In the genomic region with DNA sequence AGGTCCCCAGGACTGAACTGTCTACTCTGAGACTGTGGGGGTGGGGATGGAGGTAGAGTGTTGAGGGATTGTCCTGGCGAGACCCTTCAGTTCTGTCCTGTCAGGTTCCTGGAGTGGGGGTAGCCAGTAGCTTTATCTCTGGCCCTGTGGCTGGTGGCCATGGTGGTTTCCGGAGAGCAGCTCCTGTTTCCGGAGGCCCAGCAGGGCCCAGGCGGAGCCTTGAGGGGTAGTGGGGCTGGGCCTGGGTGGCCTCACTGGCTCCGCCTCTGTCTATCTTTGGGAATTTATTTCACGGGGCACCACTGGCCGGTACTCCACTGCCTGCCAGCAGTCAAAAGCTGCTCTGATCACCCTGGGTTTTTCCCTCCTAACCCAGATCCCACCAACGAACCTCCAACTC, we compare ENCODE assay signal across 11 mouse cellular contexts. TPM values are rescaled to one million over a fixed set of nuclear protein-coding genes. Genes with fewer than 3 reads are reported as not detected.
A peak's percentile ranks its signal among the peaks of the same experiment; 100 is the strongest.
DNase-seq lines count a peak whose midpoint lies in the region; ATAC-seq and TF ChIP-seq lines count a peak whose summit lies in the region.
"Had no signal": no experiment of that assay in that cellular context is flagged by ENCODE, and none has a peak within 500 bp of the region (broad histone marks: within the 10 kb centered on the region; RNA-seq: fewer than 3 reads in every experiment).

Gene P2rx1 (plus strand): TSS at position 333 of the 400 bp plus-strand sequence.

- no peaks in the 10 kb centered on the region for H3K4me1 ChIP-seq in limb, embryonic 11.5 days (ENCODE audit: control insufficient read depth, insufficient read depth, low read length)
- H3K4me1 ChIP-seq in stomach, postnatal 0 days (replicated peaks; ENCODE audit: control insufficient read depth, insufficient read depth): no peaks in the 10 kb centered on the region
- H3K4me1 ChIP-seq in midbrain, embryonic 16.5 days (ENCODE audit: control insufficient read depth, insufficient read depth, low read length): no peaks in the 10 kb centered on the region
- H3K4me1 ChIP-seq: hindbrain, embryonic 13.5 days had no signal

- no peak within 1 kb of the TSS for H3K4me3 ChIP-seq in limb, embryonic 11.5 days (ENCODE audit: low read depth, low read length)
- H3K4me3 ChIP-seq in stomach, postnatal 0 days (ENCODE audit: low read depth, low read length): no peak within 1 kb of the TSS
- no peak within 1 kb of the TSS for H3K4me3 ChIP-seq in midbrain, embryonic 16.5 days (ENCODE audit: low read depth, low read length)
- H3K4me3 ChIP-seq: hindbrain, embryonic 13.5 days had no signal

- peak; percentile 25 for DNase-seq in gastrocnemius, postnatal 10 days
- no peak for DNase-seq in gastrocnemius, adult 8-10 months (ENCODE audit: low spot score in 2 of 2)
- no peak for DNase-seq in thymus, postnatal 0 days (ENCODE audit: low spot score)
- no peak for DNase-seq in thymus, postnatal 14 days
- no peak for DNase-seq in limb, embryonic 11.5 days (ENCODE audit: low spot score)
- DNase-seq in stomach, postnatal 0 days (ENCODE audit: low spot score): no peak
- DNase-seq in MN1 (ENCODE audit: low spot score): no peak
- DNase-seq: cerebellum, adult 9-10 months; thymus, postnatal 25 days had no signal

- no peaks in the 10 kb centered on the region for H3K36me3 ChIP-seq in limb, embryonic 11.5 days (ENCODE audit: control insufficient read depth, insufficient read depth, low read length)
- no peaks in the 10 kb centered on the region for H3K36me3 ChIP-seq in stomach, postnatal 0 days (ENCODE audit: control insufficient read depth, insufficient read depth, low read length)
- H3K36me3 ChIP-seq in midbrain, embryonic 16.5 days (ENCODE audit: control insufficient read depth, insufficient read depth, low read length): no peaks in the 10 kb centered on the region
- H3K36me3 ChIP-seq: hindbrain, embryonic 13.5 days had no signal

- no peak for TF ChIP-seq CTCF in stomach, postnatal 0 days (IDR thresholded peaks at IDR 0.05; ENCODE audit: low read depth)

- TF ChIP-seq EP300 in stomach, postnatal 0 days (optimal IDR thresholded peaks at IDR 0.05): no peak

- no peaks in the 10 kb centered on the region for H3K27me3 ChIP-seq in limb, embryonic 11.5 days (ENCODE audit: control insufficient read depth, insufficient read depth, low read length)
- H3K27me3 ChIP-seq in stomach, postnatal 0 days (ENCODE audit: control insufficient read depth, insufficient read depth, low read length): no peaks in the 10 kb centered on the region
- H3K27me3 ChIP-seq in midbrain, embryonic 16.5 days (ENCODE audit: control insufficient read depth, insufficient read depth, low read depth, low read length): no peaks in the 10 kb centered on the region
- H3K27me3 ChIP-seq: hindbrain, embryonic 13.5 days had no signal

- H3K4me2 ChIP-seq in limb, embryonic 11.5 days (ENCODE audit: low read depth, severe bottlenecking): no peak within 1 kb of the TSS
- H3K4me2 ChIP-seq in stomach, postnatal 0 days (replicated peaks; ENCODE audit: low read depth): no peak within 1 kb of the TSS
- no peak within 1 kb of the TSS for H3K4me2 ChIP-seq in midbrain, embryonic 16.5 days (ENCODE audit: low read length)
- H3K4me2 ChIP-seq: hindbrain, embryonic 13.5 days had no signal

- no peak within 1 kb of the TSS for H3K27ac ChIP-seq in limb, embryonic 11.5 days (replicated peaks; ENCODE audit: low read depth, low read length)
- H3K27ac ChIP-seq in stomach, postnatal 0 days (replicated peaks): no peak within 1 kb of the TSS
- H3K27ac ChIP-seq in midbrain, embryonic 16.5 days (ENCODE audit: low read length): no peak within 1 kb of the TSS
- H3K27ac ChIP-seq: hindbrain, embryonic 13.5 days had no signal

- H3K9me3 ChIP-seq in limb, embryonic 11.5 days (ENCODE audit: control insufficient read depth, low read length): no peaks in the 10 kb centered on the region
- H3K9me3 ChIP-seq in stomach, postnatal 0 days (ENCODE audit: control insufficient read depth, low read length): no peaks in the 10 kb centered on the region
- H3K9me3 ChIP-seq in midbrain, embryonic 16.5 days (replicated peaks; ENCODE audit: control insufficient read depth, low read length, poor library complexity, severe bottlenecking): no peaks in the 10 kb centered on the region

- WGBS in limb, embryonic 11.5 days: 42% methylated on average over 8 of the region's 8 CpGs
- WGBS in stomach, postnatal 0 days: 53% methylated on average over 8 of the region's 8 CpGs
- WGBS in midbrain, embryonic 16.5 days: 51% methylated on average over 8 of the region's 8 CpGs

- ATAC-seq in limb, embryonic 11.5 days (ENCODE audit: insufficient number of reproducible peaks, low FRiP score, low TSS enrichment, low read depth): peak; percentile 67; the same call in 1 of the 2 replicates
- ATAC-seq in stomach, postnatal 0 days (ENCODE audit: low FRiP score, low TSS enrichment): peak; percentile 52
- ATAC-seq in midbrain, embryonic 16.5 days: no peak

- no peak within 1 kb of the TSS for H3K9ac ChIP-seq in limb, embryonic 11.5 days (ENCODE audit: low read length)
- no peak within 1 kb of the TSS for H3K9ac ChIP-seq in stomach, postnatal 0 days (ENCODE audit: low read length)
- no peak within 1 kb of the TSS for H3K9ac ChIP-seq in midbrain, embryonic 16.5 days (ENCODE audit: low read depth, low read length)
- H3K9ac ChIP-seq: hindbrain, embryonic 13.5 days had no signal

RNA-seq across cellular contexts. Expression of gene P2rx1, which starts in this region (rescaled TPM):
- 1 to 10 TPM in 1 of 2 experiments, under 1 TPM in 1; 0.85 to 1.2 TPM for total RNA-seq in gastrocnemius, postnatal 10 days (2021)
- under 1 TPM; 0.24 to 0.52 (median 0.34) TPM for total RNA-seq in gastrocnemius, adult 8-10 months (2022)
- 61.5 and 71.4 TPM in 2 replicates for polyA plus RNA-seq in thymus, postnatal 0 days (2015; fragmentation: Nextera tagmentation; extraction: Ambion mirVana)
- polyA plus RNA-seq in limb, embryonic 11.5 days (2014; fragmentation: Nextera tagmentation; extraction: Ambion mirVana): 1.3 and 2.0 TPM in 2 replicates
- polyA plus RNA-seq in stomach, postnatal 0 days (2015; fragmentation: Nextera tagmentation; extraction: Ambion mirVana): 0.97 and 0.98 TPM in 2 replicates
- 0.30 and 0.48 TPM in 2 replicates for polyA plus RNA-seq in midbrain, embryonic 16.5 days (2015; fragmentation: Nextera tagmentation; extraction: Ambion mirVana)

Comparison
In these comparisons a context has a peak if more than half of its experiments do, and no peak if none do; other contexts are left out.
1. RNA of gene P2rx1 (polyA plus RNA-seq): 61.5 to 71.4 TPM in thymus, postnatal 0 days; 1.3 to 2.0 TPM in limb, embryonic 11.5 days, 0.97 to 0.98 TPM in stomach, postnatal 0 days and 0.30 to 0.48 TPM in midbrain, embryonic 16.5 days; every median in the first group is over 10 times any median in the second.
2. Peak in ATAC-seq in stomach, postnatal 0 days; RNA of the gene not detected or under 1 TPM.